Mouse (Mus musculus) natural killer cell, adult 2 months (primary cell): ENCODE measurements around the gene Tbx21.
A peak's percentile ranks its signal among the peaks of the same experiment; 100 is the strongest.

Source experiments
- DNase-seq, 2 experiments: peaks; one replicate each; pipeline ENCODE4 v3.0.0; 2022; ENCODE audit warnings: low spot score in 2 of 2

Gene Tbx21

GRCm38 (mm10) chr11:97114671-97115601, at the start of gene Tbx21:
Tbx21 (minus strand) TSS chr11:97115331.
- DNase-seq: peak; percentile 45 to 54

DNA sequence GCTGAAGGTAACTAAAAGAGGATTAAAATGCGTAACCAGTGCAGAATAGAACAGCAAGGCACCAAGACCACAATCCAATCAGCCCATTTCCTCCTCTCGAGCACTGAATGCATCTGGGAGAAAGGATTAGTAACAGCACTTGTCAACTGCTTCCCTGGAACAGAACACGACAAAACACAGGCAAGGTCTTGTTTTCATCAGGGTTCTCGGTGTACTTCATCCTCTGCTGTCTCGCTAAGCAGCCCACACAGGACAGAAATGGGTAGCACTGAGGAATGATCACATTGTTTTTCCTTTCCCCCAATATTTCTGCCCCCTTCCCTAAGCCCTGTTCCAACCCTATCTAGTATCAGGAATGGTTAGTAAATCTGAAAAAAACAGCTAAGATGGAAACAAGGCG, 45.2 kb upstream of the Tbx21 start:
- no peak for DNase-seq

DNA sequence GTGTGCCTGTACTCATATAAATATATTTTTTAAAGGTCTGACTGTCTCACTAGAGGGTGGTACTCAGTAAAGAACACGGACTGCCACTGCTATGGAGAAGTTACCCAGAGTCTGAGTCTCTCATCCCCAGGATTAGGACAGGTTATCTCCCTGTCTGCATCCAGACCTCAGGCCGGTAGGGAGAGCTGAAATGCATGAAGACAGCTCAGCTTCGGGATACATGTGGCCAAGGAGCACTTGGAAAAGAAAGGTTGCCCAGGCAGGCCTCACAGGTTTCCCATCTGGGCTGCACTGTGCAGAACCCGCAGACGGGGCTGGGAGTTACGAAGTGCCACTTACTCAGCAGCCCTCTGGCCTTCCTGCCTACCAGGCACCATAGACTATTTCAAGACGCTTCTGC, 41.9 kb upstream of the Tbx21 start:
- no peak for DNase-seq

DNA sequence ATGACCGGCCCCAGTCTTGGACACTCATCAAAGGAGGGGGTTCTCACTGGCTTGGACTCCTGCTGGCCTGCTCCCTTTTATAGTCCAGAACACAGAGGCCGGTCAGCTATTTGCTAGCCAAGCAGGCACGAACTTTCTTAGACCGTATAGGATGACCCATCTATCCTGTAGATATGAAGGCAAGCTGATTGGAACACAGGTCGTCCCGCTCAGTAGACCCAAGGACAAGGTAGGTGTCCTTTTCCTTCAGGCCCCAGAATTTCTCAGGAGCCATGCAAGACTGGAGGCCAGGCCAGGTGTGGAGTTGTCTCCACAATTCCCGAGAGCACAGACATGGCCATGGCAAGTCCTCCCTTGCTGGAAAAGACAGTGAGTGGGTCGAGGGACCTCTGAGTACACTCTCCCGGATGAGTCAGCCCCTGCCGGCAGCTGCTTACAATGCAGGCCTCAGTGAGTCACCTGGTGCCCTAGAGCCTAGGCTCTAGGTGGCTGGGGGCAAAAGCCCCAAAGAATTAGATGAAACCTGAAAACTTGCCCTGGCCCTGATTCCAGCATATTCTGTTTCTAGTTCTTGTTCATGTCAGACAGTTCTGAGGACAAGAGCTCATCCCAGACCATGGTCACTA, 37.6 kb upstream of the Tbx21 start:
- DNase-seq: peak in 1 of 2 experiments; percentile 45

- no peak for DNase-seq
Measured at GRCm38 (mm10) chr11:97152023-97152426, 36.9 kb upstream of the Tbx21 start.

DNA sequence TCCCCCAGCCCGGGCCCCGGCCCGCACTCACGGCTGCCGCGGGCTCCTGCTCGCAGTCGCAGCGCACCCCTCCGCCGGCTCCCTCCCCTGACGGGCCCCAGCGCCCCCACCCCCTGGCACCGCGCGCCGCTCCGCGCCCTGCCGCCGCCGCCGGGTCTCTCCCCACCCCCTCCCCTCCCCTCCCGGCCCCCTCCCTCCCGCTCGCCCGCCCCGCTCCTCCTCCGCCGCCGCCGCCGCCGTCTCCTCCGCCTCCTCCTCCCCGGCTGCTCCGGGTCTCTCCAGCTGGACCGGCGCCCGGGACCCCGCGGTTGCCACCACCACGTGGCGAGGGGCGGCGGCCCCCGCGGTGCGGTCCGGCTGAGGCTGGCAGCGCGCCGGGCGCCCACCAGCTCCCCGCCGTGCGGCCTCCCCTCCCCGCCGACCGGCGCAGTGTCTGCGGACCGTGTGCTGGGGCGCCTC, 36.2 kb upstream of the Tbx21 start, which contains the start of gene Tbkbp1:
Tbkbp1 (minus strand) TSS at position 153 of the 459 bp plus-strand sequence.
- DNase-seq: no peak

GRCm38 (mm10) chr11:97150411-97151330, 35.5 kb upstream of the Tbx21 start:
- peak; percentile 57 to 61 for DNase-seq

- DNase-seq: no peak
Measured at GRCm38 (mm10) chr11:97149995-97150410, 34.9 kb upstream of the Tbx21 start.

DNA sequence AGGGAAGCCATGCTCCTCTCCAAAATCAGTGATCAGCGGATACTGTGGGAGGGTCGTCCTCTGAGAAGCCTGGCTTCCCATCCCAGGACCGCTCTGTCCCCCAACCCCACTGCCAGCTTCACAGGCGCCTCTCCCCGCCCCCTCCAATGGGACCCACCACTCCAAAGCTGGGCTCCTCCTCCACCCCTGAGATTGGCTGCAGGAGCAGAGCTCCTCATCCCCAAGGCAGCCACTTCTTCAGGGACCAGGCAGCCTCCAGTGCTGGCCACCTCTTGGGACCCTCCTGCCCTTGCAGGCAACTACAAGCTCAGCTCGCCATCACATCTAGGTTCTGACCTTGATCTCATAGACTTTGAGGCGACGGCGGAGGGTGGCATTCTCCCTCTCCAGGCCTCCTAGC, 33.9 kb upstream of the Tbx21 start:
- DNase-seq: no peak

DNA sequence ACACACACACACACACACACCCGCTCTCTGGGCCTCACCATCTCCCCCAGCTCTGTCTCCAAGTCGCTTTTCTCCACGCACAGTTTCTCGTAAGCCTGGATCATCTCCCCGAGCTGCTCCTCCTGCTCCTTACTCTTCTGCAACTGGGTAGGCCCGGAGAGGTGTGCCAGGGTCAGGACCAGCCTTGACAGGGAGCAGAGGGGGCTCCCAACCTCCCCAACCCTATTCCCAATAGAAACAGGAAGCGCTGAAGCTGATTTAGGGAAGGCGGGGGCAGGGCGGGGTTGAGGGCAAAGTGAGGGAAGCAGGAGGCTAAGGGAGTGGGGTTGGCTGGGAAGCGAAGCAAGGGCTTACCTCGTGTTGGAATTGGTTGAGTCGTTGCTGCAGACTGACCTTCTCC, 33.5 kb upstream of the Tbx21 start:
- DNase-seq: no peak

- no peak for DNase-seq
Measured at GRCm38 (mm10) chr11:97147333-97147732, 32.2 kb upstream of the Tbx21 start.

DNA sequence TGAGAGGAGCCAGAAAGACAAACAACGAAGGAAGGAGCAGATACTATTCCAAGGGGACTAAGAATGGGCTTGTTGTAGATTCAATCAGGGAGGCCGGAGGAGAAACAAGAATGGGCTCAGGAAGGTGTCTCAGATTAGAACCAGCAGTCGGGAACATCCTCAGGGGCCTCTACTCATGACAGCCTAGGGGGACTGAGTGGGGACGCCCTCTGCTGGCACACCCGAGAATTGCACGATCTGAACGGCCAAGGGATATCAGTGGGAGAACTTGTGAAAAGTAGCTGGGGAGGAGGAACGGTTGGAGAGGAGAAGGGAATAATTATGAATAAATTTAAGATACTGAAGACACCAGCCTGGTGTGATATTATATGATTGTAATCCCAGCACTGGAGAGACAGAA, 31.6 kb upstream of the Tbx21 start:
- peak; percentile 77 to 80 for DNase-seq

DNA sequence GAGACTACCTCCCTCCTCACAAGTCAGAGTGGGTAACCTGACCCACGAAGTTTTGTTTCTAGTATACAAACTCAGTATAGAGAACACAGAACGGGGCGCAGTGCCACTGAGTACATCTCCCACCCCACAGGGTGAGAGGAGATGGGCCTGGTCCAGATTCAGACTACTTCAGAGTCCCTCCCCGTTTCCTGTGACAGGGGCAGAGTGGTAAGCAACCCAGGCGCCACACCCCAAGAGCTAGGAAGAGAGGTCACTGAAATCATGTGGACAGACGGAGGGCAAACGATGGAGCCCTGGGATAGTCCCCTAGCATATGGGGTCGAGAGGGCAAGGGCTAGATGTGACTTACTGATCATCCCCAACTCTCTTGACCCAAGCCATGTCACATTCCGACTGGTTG, 30.8 kb upstream of the Tbx21 start:
- peak; percentile 53 to 70 for DNase-seq

DNA sequence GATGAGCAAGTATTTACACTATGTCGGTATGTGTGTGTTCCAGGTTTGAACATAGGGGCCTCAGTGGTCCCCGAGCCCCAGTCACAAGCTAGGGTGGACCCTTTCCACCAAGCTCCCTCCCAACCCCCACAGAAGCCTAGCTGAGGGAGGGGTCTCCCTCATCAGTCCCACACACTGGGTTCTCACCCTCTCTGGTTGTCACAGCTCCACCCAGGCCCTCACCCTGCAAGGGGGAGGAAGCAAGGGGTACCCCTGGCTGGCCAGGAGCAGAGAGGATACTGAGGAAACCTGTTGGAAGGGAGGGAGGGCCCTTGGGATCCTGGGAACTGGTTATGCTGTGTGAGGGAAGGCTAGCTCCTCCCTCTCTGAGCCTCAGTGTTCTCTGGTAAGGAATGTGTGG, 30.2 kb upstream of the Tbx21 start:
- no peak for DNase-seq

GRCm38 (mm10) chr11:97143196-97143900, 28.2 kb upstream of the Tbx21 start:
- peak; percentile 71 to 83 for DNase-seq

DNA sequence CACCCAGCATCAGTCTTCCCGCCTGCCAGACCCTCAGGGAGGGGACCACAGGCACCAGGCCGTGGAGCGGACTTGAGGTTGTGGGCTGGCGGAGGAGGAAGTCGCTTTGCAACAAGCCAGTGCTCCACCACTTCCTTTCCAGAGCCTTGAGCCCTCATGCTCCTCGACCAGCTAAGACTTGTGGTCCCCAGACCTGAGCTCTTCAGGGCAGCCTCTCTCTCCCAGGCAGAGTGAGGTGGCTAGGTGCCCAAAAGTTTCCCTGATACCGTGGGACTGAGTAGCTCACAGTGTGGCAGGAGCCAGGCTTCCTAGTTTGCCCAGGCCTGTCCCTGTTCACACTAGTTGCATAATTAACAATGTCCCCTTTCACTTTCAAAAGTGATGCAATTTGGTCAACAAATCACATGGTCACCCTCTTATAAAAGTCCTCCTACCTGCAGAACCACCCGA, 27.1 kb upstream of the Tbx21 start:
- peak; percentile 83 to 86 for DNase-seq

DNA sequence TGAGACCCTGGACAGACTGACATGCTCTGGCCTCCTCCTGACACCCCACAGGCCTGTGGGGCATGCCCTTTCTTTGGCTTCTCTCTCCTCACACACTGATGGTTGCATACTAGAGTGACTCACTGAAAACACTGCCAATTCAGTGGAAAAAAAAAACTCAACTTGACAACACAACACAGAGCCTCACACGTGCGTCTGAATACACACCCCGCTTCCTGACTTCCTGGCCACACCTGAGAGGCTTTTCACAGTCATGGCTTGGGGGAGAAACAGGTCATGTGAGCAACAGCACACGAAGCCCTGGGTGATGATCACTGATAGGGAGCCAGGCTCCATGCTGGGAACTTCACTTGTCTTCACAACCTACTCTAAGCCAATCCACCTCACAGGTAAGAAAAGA, 25.7 kb upstream of the Tbx21 start:
- peak; percentile 62 to 68 for DNase-seq

- no peak for DNase-seq
Measured at GRCm38 (mm10) chr11:97139256-97139655, 24.1 kb upstream of the Tbx21 start.

GRCm38 (mm10) chr11:97138554-97139226, 23.6 kb upstream of the Tbx21 start:
- no peak for DNase-seq

GRCm38 (mm10) chr11:97133270-97133669, 18.1 kb upstream of the Tbx21 start:
- peak; percentile 57 to 69 for DNase-seq
